Mouse (Mus musculus) spleen, postnatal 4 days (tissue): ENCODE measurements around the gene Rrp12.
A peak's percentile ranks its signal among the peaks of the same experiment; 100 is the strongest.

ENCODE experiments used
- DNase-seq, 2 experiments: peaks; one replicate each; pipeline ENCODE4 v3.0.0; 2022; ENCODE audit warnings: low spot score in 2 of 2

Gene Rrp12

GRCm38 (mm10) chr19:41847992-41848851 is 47.8 kb downstream of the Rrp12 start, which contains the start of gene Frat2:
Gene Frat2, minus strand, starts transcription at chr19:41848132.
- DNase-seq, result peak; percentile 86 to 93

- DNase-seq, result peak in 1 of 2 experiments; percentile 82
Measured at GRCm38 (mm10) chr19:41847614-41847991, 48.4 kb downstream of the Rrp12 start.

DNA sequence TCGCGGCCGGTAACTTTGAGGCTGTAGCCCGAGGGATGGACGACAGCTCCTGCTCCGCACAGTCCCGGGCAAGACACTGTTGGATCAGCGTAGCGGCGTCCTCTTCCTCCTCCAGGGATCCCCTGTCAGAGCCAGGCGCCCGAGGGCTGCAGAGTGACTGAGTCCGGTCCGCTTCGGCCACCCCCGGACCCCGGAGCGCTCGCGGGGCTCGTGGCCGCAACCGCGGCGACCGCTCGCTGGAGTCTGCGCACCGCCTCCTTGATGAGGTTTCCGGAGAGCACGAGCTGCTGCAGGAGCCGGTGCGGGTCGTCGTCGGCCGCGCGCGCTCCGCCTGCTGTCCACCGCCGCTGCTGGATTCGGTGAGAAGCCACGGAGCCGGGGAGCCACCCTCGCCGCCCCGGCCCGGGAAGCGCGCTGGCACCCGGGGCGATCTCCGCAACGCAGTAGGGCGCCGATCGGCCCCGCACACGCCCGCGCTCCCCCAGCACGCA is 48.8 kb downstream of the Rrp12 start:
- peak; percentile 45 to 81 for DNase-seq

GRCm38 (mm10) chr19:41846366-41847090 is 49.4 kb downstream of the Rrp12 start:
- no peak for DNase-seq

GRCm38 (mm10) chr19:41844345-41844744 is 51.6 kb downstream of the Rrp12 start:
- DNase-seq, result no peak

- DNase-seq, result no peak
Measured at GRCm38 (mm10) chr19:41842706-41843105, 53.3 kb downstream of the Rrp12 start.

- no peak for DNase-seq
Measured at GRCm38 (mm10) chr19:41842196-41842595, 53.8 kb downstream of the Rrp12 start.

- DNase-seq, result no peak
Measured at GRCm38 (mm10) chr19:41841105-41841750, 54.7 kb downstream of the Rrp12 start.

DNA sequence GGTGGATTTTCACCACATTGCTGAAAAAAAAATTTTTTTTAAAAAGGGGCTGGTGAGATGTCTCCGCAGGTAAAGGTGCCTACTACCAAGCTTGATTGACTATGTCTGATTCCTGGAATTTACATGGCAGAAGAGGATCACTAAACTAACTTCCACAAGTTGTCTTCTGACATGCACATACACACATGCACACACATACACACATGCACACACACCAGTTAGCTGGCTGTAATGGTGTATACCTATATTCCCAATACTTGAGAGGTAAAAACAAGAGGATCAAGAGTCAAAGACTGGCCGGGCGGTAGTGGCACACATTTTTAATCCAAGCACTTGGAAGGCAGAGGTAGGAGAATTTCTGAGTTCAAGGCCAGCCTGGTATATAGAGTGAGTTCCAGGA is 56.3 kb downstream of the Rrp12 start:
- no peak for DNase-seq

GRCm38 (mm10) chr19:41838808-41839207 is 57.2 kb downstream of the Rrp12 start:
- no peak for DNase-seq

- no peak for DNase-seq
Measured at GRCm38 (mm10) chr19:41837917-41838261, 58.1 kb downstream of the Rrp12 start.

GRCm38 (mm10) chr19:41837194-41837916 is 58.6 kb downstream of the Rrp12 start:
- DNase-seq, result peak in 1 of 2 experiments; percentile 52

DNA sequence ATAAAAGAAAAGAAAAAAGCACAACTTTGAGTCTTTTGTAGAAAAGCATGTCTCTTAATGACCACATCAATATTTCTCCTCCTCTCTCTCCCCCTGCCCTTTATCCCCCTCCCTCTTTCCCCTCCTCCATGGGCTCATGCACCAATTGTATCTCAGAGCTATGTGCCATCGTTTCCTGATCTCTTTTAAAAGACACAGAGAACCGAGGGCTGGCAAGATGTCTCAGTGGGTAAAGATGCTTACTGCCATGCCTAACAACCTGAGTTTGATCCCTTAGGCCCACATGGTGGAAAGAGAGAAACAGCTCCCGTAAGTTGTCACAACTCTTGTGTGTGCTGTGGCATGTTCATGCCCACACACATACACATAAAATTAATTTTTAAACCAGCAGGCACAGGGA is 59.3 kb downstream of the Rrp12 start:
- no peak for DNase-seq

DNA sequence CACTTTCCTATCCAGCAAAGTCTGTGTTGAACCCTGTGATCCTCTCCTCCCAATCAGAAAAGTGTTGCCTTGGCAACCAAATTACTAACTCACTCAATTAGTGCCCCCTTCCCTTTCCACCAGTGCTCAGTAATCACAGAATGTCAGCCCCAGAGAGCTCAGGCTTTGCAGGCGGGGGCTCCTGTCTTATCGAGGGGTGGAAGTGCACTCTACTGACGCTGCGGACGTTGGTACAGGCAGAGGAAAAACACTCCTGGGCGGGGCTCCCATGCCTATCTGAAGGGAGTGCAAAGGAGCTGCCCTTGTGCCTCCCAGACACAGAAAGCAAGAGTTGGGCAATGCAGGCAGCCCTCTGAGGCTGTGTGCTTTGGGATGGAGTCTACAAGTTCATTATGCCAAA is 60.2 kb downstream of the Rrp12 start:
- peak; percentile 81 to 84 for DNase-seq

DNA sequence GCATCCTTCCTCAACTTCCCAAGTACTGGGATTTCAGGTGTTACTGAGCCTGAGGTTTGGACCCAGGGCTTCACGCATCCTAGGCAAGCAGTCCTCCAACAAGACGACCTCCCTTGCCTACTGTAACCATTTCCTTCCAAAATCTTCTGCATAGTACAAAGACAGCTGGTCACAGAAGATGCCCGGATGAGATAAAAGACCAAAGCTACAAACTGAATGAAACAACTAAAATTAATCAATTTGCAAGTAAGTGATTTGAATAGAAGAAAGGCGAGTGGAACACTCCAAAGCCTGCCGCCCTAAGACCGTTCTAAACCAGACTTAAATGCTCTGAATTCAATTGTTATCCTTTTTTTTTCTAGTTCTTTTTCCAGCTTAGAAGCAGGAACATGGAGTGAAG is 60.6 kb downstream of the Rrp12 start:
- no peak for DNase-seq

DNA sequence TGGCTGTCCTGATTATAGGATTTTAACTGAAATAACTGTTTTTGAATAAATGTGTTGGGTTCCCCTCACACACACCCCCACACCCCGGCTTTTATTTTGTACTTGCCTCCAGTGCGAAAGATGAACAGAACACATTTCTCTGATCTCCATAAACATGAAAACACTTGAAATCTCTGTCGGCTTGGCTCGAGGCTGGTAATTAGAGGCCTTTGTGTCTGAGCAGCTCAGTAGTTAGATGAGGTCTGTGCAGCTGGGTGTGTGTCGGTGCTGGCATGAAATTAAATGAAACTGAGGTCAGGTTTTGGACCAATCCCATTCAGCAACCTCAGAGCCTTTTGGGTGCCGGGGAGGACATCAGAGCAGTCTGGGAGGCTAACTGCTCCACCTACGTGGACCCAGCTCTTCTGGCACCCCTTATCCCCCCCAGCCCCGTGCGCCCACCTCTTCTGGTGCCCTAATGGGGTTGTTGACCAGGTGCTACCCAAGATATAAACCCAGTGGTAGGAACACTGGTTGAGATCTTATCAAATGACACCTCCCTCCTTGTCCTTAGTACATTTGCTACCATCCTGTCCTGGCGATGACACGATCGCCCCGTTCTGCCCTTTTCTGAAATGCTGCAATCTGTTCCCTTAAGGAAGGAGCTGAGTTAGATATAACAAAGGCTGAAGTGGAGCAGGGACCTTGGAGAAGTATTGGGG is 63.3 kb downstream of the Rrp12 start:
- no peak for DNase-seq

GRCm38 (mm10) chr19:41831718-41832391 is 64.1 kb downstream of the Rrp12 start:
- peak in 1 of 2 experiments; percentile 71 for DNase-seq

DNA sequence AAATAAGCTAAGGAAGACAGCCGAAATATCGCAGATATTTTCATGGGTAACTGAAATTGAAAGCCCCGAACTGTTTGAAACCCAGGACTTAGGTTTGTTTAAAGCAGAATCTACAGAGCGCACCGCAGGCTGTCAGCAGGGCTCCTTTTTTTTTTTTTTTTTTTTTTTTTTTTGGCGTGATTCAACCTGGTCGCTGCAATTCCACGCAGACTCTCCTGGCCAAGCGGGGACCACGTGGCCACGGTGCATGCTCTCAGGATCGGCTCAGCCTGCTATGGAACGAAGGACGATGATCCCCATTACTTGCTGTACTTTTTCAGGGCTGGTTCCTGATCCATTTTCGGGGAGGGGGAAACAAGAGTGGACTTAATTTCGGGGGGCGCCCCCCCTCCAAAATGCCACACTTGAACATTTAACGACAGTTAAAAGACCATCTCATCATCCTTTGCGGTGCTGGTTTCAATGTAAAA is 64.8 kb downstream of the Rrp12 start:
- DNase-seq, result no peak

DNA sequence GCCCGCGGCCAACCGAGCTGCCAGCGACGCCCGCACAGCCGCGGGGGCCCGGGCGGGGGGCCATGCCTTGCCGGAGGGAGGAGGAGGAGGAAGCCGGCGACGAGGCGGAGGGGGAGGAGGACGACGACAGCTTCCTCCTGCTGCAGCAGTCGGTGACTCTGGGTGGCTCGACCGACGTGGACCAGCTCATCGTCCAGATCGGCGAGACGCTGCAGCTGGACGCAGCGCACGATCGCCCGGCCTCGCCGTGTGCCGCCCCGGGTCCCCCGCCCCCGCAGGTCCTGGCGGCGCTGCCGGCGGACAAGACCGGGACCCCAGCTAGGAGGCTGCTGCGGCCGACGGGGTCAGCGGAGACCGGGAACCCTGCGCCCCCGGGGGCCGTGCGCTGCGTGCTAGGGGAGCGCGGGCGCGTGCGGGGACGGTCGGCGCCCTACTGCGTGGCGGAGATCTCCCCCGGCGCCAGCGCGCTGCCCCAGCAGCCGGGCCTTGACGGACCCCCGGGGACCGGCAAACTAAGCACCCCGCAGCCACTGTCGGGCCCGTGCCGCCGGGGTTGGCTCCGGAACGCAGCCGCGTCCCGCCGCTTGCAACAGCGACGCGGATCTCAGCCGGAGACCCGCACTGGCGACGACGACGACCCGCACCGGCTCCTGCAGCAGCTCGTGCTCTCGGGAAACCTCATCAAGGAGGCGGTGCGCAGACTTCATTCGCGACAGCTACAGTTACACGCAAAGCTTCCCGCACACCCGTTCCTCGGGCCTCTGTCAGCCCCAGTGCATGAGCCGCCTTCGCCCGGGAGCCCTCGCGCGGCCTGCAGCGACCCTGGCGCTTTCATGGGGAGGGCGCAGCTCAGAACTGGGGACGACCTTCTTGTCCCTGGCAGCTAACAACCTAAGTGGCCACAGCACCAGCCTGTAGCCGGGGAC is 65.6 kb downstream of the Rrp12 start:
- DNase-seq, result peak; percentile 61 to 90
